Mouse (Mus musculus) CD4-positive, CD25-positive, alpha-beta regulatory T cell, adult 9 weeks (primary cell): ENCODE measurements around the gene Myl7. TPM values are rescaled to one million over a fixed set of nuclear protein-coding genes. Genes with fewer than 3 reads are reported as not detected.

ENCODE experiments used
- polyA plus RNA-seq: library from polyadenylated mRNA; unstranded; fragments of 100-300 nt; shearing (Covaris generic); gene quantifications from one replicate; pipeline ENCODE4 v1.2.1, GENCODE M21; 2017

The Myl7 gene
- not detected for polyA plus RNA-seq

DNA sequence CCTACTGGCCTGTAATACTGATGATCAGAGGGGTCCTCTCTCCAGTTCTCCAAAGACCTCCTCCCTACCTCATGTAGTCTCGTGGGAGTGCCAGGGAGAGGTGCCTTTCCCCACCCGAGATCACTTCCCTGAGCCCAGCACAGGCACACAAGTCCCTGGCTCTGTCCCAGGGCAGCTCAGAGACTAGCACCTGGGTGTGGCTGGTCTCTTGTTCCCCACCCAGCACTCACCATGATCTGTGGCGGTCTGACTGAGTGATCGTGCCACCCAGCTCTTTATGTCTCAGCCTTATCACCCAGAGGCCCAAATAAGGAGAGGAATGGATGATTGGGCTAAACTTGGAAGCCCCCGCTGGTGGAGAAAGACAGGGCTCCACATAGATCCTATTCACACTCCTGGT is at the start of gene Myl7:
Gene Myl7, minus strand, starts transcription at position 252 of the 400 bp plus-strand sequence.

DNA sequence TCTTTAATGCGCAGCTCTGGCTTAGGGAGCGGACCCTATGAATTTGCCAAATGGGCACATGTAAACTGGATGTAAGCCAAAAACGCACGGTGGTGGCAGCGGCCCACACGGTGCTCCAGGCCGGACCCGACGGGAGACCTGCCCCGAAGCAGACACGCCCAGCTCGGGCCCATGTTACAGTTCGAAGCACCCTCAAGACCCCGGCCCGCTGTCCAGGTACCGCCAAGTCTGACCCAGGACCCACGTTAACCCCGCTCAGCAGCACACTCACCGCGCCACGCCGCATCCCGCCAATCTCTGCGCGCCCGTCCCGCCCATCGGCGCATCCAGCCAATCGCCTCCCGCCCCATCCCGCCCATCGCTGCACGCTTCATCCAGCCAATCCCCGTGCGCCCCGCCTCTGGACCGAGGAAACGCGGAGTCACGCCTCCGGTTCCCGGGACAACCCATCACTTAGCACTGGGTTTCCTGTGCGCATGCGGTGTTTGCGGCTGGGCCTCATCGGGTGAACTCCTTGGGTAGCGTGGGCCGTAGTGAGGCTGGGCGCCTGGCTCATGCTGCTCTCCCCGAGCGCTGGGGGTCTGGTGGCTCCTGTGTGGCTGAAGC is 20.6 kb downstream of the Myl7 start, which contains the start of gene Pold2:
Gene Pold2, minus strand, starts transcription at position 372 of the 606 bp plus-strand sequence.

DNA sequence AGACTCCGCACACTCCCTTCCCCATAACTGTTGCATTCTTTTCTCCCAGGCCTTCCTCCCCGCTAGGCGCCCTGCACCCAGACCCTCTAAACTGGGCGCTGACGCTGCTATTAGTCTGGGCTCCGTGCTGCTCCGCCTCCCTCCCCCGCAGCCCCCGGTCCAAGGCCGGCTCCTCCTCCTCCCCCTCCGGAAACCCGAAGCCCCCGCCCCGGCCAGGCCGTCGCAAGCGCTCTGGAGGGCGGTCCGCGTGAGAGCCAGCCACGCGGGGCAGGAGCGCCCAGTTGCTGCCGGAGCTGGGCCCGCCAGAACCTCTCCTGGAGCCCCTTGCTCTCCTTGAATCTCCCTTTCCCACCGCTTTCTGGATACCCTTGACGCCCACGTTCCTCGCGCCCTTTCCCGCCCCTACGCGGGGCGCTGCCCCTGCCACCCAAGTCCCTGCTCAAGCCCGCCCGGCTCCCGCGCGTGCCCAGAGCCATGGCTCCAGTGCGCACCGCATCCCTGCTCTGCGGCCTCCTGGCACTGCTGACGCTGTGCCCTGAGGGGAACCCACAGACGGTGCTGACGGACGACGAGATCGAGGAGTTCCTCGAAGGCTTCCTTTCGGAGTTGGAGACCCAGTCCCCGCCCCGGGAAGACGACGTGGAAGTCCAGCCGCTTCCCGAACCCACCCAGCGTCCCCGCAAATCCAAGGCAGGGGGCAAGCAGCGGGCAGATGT is 36.7 kb downstream of the Myl7 start, which contains the start of gene Aebp1:
Gene Aebp1, plus strand, starts transcription at position 270 of the 716 bp plus-strand sequence.

Other genes starting within 250 kb of the Myl7 start
- 28.5 TPM for gene Mrps24, start 183.1 kb downstream of the Myl7 start, polyA plus RNA-seq
- 31.4 TPM for gene Urgcp, start 136.4 kb downstream of the Myl7 start, polyA plus RNA-seq
- gene Dbnl, start 110.3 kb downstream of the Myl7 start, polyA plus RNA-seq, result 299 TPM
- gene Pgam2, start 95.0 kb downstream of the Myl7 start, polyA plus RNA-seq, result 5.2 TPM
- gene Polm, start 60.8 kb downstream of the Myl7 start, polyA plus RNA-seq, result 32.6 TPM
- 0.50 TPM for gene Aebp1, start 36.8 kb downstream of the Myl7 start, polyA plus RNA-seq
- 80.4 TPM for gene Pold2, start 20.5 kb downstream of the Myl7 start, polyA plus RNA-seq
- gene Gck, start 51.3 kb upstream of the Myl7 start, polyA plus RNA-seq, result not detected
- gene Ykt6, start 56.9 kb upstream of the Myl7 start, polyA plus RNA-seq, result 64.5 TPM
- 9.4 TPM for gene Camk2b, start 167.6 kb upstream of the Myl7 start, polyA plus RNA-seq